Mouse (Mus musculus) inflammation-experienced regulatory T-cells (primary cell): ENCODE measurements around the gene Lingo3. TPM values are rescaled to one million over a fixed set of nuclear protein-coding genes. Genes with fewer than 3 reads are reported as not detected.

Experiments used
- polyA plus RNA-seq, 2 experiments: library from polyadenylated mRNA; unstranded; fragments of 100-300 nt; shearing (Covaris generic); gene quantifications; one replicate each; pipeline ENCODE4 v1.2.1; 2017

The Lingo3 gene
- polyA plus RNA-seq, result under 1 TPM; 0.14 to 0.66 TPM

GRCm38 (mm10) chr10:80843931-80844547, at the start of gene Lingo3:
Lingo3 (minus strand) TSS chr10:80844039.

GRCm38 (mm10) chr10:80871581-80871980, 27.7 kb upstream of the Lingo3 start, which contains the start of gene Tmprss9:
Tmprss9 (plus strand) TSS chr10:80871848.

GRCm38 (mm10) chr10:80854913-80855748, 11.3 kb upstream of the Lingo3 start, which contains the start of the genes Lsm7 and Sppl2b:
Lsm7 (minus strand) TSS chr10:80855209.
Sppl2b (plus strand) TSS chr10:80855275.

GRCm38 (mm10) chr10:80826151-80827062, 17.4 kb downstream of the Lingo3 start, which contains the start of gene Oaz1:
Oaz1 (plus strand) TSS chr10:80826656.

GRCm38 (mm10) chr10:80813366-80813765, 30.5 kb downstream of the Lingo3 start, which contains the start of gene Jsrp1:
Jsrp1 (minus strand) TSS chr10:80813498.

GRCm38 (mm10) chr10:80804916-80805315, 38.9 kb downstream of the Lingo3 start, which contains the start of gene Amh:
Amh (plus strand) TSS chr10:80805243.

GRCm38 (mm10) chr10:80798150-80799006, 45.5 kb downstream of the Lingo3 start, which contains the start of the genes Sf3a2 and Plekhj1:
Sf3a2 (plus strand) TSS chr10:80798198.
Plekhj1 (minus strand) TSS chr10:80798626.

Other genes with a start within 250 kb of the Lingo3 start
- gene Scamp4, start 241.2 kb downstream of the Lingo3 start, polyA plus RNA-seq, result 100 to 1,000 TPM; 108 to 122 TPM
- 1 to 10 TPM; 5.9 to 9.2 TPM for gene Adat3, start 241.2 kb downstream of the Lingo3 start, polyA plus RNA-seq
- 10 to 100 TPM in 1 of 2 experiments, 1 to 10 TPM in 1; 7.1 to 12.4 TPM for gene Gm49322, start 238.0 kb downstream of the Lingo3 start, polyA plus RNA-seq
- 100 to 1,000 TPM; 291 to 363 TPM for gene Csnk1g2, start 221.2 kb downstream of the Lingo3 start, polyA plus RNA-seq
- gene Btbd2, start 187.0 kb downstream of the Lingo3 start, polyA plus RNA-seq, result 10 to 100 TPM; 31.9 to 36.5 TPM
- 100 to 1,000 TPM; 166 to 167 TPM for gene Mknk2, start 165.9 kb downstream of the Lingo3 start, polyA plus RNA-seq
- gene Mob3a, start 142.1 kb downstream of the Lingo3 start, polyA plus RNA-seq, result 100 to 1,000 TPM; 283 to 285 TPM
- 100 to 1,000 TPM; 131 to 176 TPM for gene Izumo4, start 141.9 kb downstream of the Lingo3 start, polyA plus RNA-seq
- gene Ap3d1, start 101.8 kb downstream of the Lingo3 start, polyA plus RNA-seq, result 10 to 100 TPM; 72.7 to 75.1 TPM
- gene Dot1l, start 88.8 kb downstream of the Lingo3 start, polyA plus RNA-seq, result 10 to 100 TPM; 14.5 to 16.0 TPM
- gene Sf3a2, start 45.8 kb downstream of the Lingo3 start, polyA plus RNA-seq, result 10 to 100 TPM; 70.1 to 83.3 TPM
- gene Plekhj1, start 45.4 kb downstream of the Lingo3 start, polyA plus RNA-seq, result 100 to 1,000 TPM; 257 to 326 TPM
- under 1 TPM in 1 of 2 experiments, not detected in 1; 0.33 TPM for gene Amh, start 38.8 kb downstream of the Lingo3 start, polyA plus RNA-seq
- gene Jsrp1, start 30.5 kb downstream of the Lingo3 start, polyA plus RNA-seq, result 1 to 10 TPM in 1 of 2 experiments, not detected in 1; 1.4 TPM
- gene Oaz1, start 17.4 kb downstream of the Lingo3 start, polyA plus RNA-seq, result 1,000 to 10,000 TPM; 1,795 to 1,959 TPM
- gene Lsm7, start 11.2 kb upstream of the Lingo3 start, polyA plus RNA-seq, result 100 to 1,000 TPM; 146 to 150 TPM
- 10 to 100 TPM; 30.1 to 44.5 TPM for gene Sppl2b, start 11.2 kb upstream of the Lingo3 start, polyA plus RNA-seq
- gene Tmprss9, start 27.8 kb upstream of the Lingo3 start, polyA plus RNA-seq, result under 1 TPM; 0.07 to 0.61 TPM
- gene Timm13, start 56.9 kb upstream of the Lingo3 start, polyA plus RNA-seq, result 100 to 1,000 TPM; 183 to 221 TPM
- gene Lmnb2, start 74.2 kb upstream of the Lingo3 start, polyA plus RNA-seq, result 10 to 100 TPM; 17.1 to 18.9 TPM
- gene Gadd45b, start 86.0 kb upstream of the Lingo3 start, polyA plus RNA-seq, result 10 to 100 TPM; 36.4 to 91.4 TPM
- under 1 TPM in 1 of 2 experiments, not detected in 1; 0.66 TPM for gene Gng7, start 170.9 kb upstream of the Lingo3 start, polyA plus RNA-seq
- gene Diras1, start 181.6 kb upstream of the Lingo3 start, polyA plus RNA-seq, result 1 to 10 TPM in 1 of 2 experiments, under 1 TPM in 1; 0.36 to 2.3 TPM
- gene Slc39a3, start 193.4 kb upstream of the Lingo3 start, polyA plus RNA-seq, result 10 to 100 TPM; 13.2 to 17.6 TPM
- gene Sgta, start 216.1 kb upstream of the Lingo3 start, polyA plus RNA-seq, result 100 to 1,000 TPM; 101 to 111 TPM
- gene Thop1, start 226.0 kb upstream of the Lingo3 start, polyA plus RNA-seq, result 1 to 10 TPM; 8.4 to 9.8 TPM